Mouse (Mus musculus) lung, postnatal 0 days (tissue): ENCODE measurements around the gene Cd63.

Source experiments
- CTCF ChIP-seq: IDR thresholded peaks from 2 replicates; pipeline ENCODE4 v1.5.1; 2016; ENCODE audit warnings: antibody characterized with exemption, mild to moderate bottlenecking
- EP300 ChIP-seq: IDR thresholded peaks from 2 replicates; pipeline ENCODE4 v1.6.1; 2016; ENCODE audit warnings: antibody characterized with exemption, mild to moderate bottlenecking, control low read depth

- TF ChIP-seq EP300, result peak; percentile 66; the same call in 1 of the 2 replicates
- TF ChIP-seq CTCF, result peak; percentile 65
Observed at GRCm38 (mm10) chr10:128923013-128923691, 22.4 kb downstream of the Cd63 start.
